Mouse (Mus musculus) limb, embryonic 15.5 days (tissue): ENCODE data around the gene Creld2. TPM values are rescaled to one million over a fixed set of nuclear protein-coding genes. Genes with fewer than 3 reads are reported as not detected.

Source experiments
- ATAC-seq: fragments of 200-750 bp; cut with Nextera tagmentation; 2 replicates; pipeline ENCODE4 v1.8.0; 2017; ENCODE audit warnings: low read depth, moderate TSS enrichment; ENCODE audit not compliant: insufficient number of reproducible peaks, low FRiP score, low TSS enrichment
- H3K27ac ChIP-seq: fragments of 300-500 bp; sonication (generic); 2 replicates; pipeline ENCODE4 v1.5.1; 2015; ENCODE audit warnings: moderate library complexity, mild to moderate bottlenecking, inconsistent platforms
- H3K27me3 ChIP-seq: fragments of 300-500 bp; sonication (generic); 2 replicates; pipeline ENCODE4 v1.6.1; 2015; ENCODE audit warnings: inconsistent platforms
- H3K36me3 ChIP-seq: fragments of 300-500 bp; sonication (generic); 2 replicates; pipeline ENCODE4 v1.6.1; 2015; ENCODE audit warnings: inconsistent platforms
- H3K4me1 ChIP-seq: fragments of 300-500 bp; sonication (generic); 2 replicates; pipeline ENCODE4 v1.6.1; 2015; ENCODE audit warnings: inconsistent platforms
- H3K4me2 ChIP-seq: fragments of 300-500 bp; sonication (generic); 2 replicates; pipeline ENCODE4 v1.6.1; 2015; ENCODE audit warnings: mild to moderate bottlenecking, inconsistent platforms
- H3K4me3 ChIP-seq: fragments of 300-500 bp; sonication (generic); 2 replicates; pipeline ENCODE4 v1.5.1; 2015; ENCODE audit warnings: mild to moderate bottlenecking, inconsistent platforms
- H3K9ac ChIP-seq: fragments of 300-500 bp; sonication (generic); 2 replicates; pipeline ENCODE4 v1.6.1; 2015; ENCODE audit warnings: inconsistent platforms
- H3K9me3 ChIP-seq: fragments of 300-500 bp; sonication (generic); 2 replicates; pipeline ENCODE4 v1.6.1; 2016; ENCODE audit warnings: inconsistent platforms
- WGBS: fragments of 180-500 bp; shearing (Covaris S2); methylation state at CpG from one replicate; pipeline ENCODE4 v1.1.7; 2015; 5-methylcytosine and 5-hydroxymethylcytosine counted together
- polyA plus RNA-seq: library from polyadenylated mRNA; unstranded; fragments of >200 nt; fragmentation: Nextera tagmentation; extraction: Ambion mirVana; gene quantifications from 2 replicates; pipeline ENCODE4 v1.2.1, GENCODE M21; 2015

Creld2 gene
- polyA plus RNA-seq, 1 experiment from 2014 or later = 99.0 TPM

GRCm38 (mm10) chr15:88814411-88815047 lies 4.9 kb upstream of the Creld2 start:
- Histone ChIP-seq H3K36me3 (peaks cover 50% of the 10 kb centered on the region), H3K4me1 (peaks cover 4% of the 10 kb centered on the region; the same call in 1 of the 2 replicates), H3K27ac (no peak overlapping the region), H3K9ac (no peak overlapping the region), H3K4me2 (no peak overlapping the region), H3K9me3 (no peaks in the 10 kb centered on the region), H3K27me3 (no peaks in the 10 kb centered on the region), H3K4me3 (no peak overlapping the region)
- WGBS = 94% methylated on average over 11 of the region's 11 CpGs
- no peak for ATAC-seq

GRCm38 (mm10) chr15:88815196-88815700 lies 4.2 kb upstream of the Creld2 start:
- Histone ChIP-seq H3K4me2 (no peak overlapping the region), H3K9ac (no peak overlapping the region), H3K4me1 (peaks cover 7% of the 10 kb centered on the region), H3K4me3 (no peak overlapping the region), H3K27ac (no peak overlapping the region), H3K36me3 (peaks cover 47% of the 10 kb centered on the region), H3K27me3 (no peaks in the 10 kb centered on the region), H3K9me3 (no peaks in the 10 kb centered on the region)
- no peak for ATAC-seq
- 87% methylated on average over 6 of the region's 6 CpGs for WGBS

GRCm38 (mm10) chr15:88819906-88820303 lies 459 bp downstream of the Creld2 start:
- Histone ChIP-seq H3K9me3 (no peaks in the 10 kb centered on the region), H3K4me3 (peak overlapping the region; percentile 89), H3K4me1 (peaks cover 20% of the 10 kb centered on the region), H3K27ac (no peak overlapping the region), H3K4me2 (peak overlapping the region; percentile 87), H3K27me3 (no peaks in the 10 kb centered on the region), H3K9ac (peak overlapping the region; percentile 76), H3K36me3 (peaks cover 52% of the 10 kb centered on the region)
- no peak for ATAC-seq
- under 1% methylated on average over 23 of the region's 23 CpGs for WGBS

- peaks cover 51% of the 10 kb centered on the region for H3K36me3 ChIP-seq
- H3K4me3 ChIP-seq = no peak overlapping the region
- no peak overlapping the region for H3K27ac ChIP-seq
- H3K4me2 ChIP-seq = no peak overlapping the region
- H3K9ac ChIP-seq = no peak overlapping the region
- peaks cover 20% of the 10 kb centered on the region for H3K4me1 ChIP-seq
- no peaks in the 10 kb centered on the region for H3K27me3 ChIP-seq
- no peaks in the 10 kb centered on the region for H3K9me3 ChIP-seq
- ATAC-seq = no peak
- WGBS = 82% methylated on average over 7 of the region's 7 CpGs
Measured at GRCm38 (mm10) chr15:88821403-88821802, 2.0 kb downstream of the Creld2 start.

- Histone ChIP-seq H3K4me3 (no peak overlapping the region), H3K27ac (no peak overlapping the region), H3K9ac (no peak overlapping the region), H3K4me2 (no peak overlapping the region), H3K27me3 (no peaks in the 10 kb centered on the region), H3K9me3 (no peaks in the 10 kb centered on the region), H3K36me3 (peaks cover 50% of the 10 kb centered on the region), H3K4me1 (peaks cover 20% of the 10 kb centered on the region)
- no peak for ATAC-seq
- WGBS = 91% methylated on average over 7 of the region's 7 CpGs
Measured at GRCm38 (mm10) chr15:88822513-88822912, 3.1 kb downstream of the Creld2 start.

GRCm38 (mm10) chr15:88823376-88823775 lies 3.9 kb downstream of the Creld2 start:
- H3K9ac ChIP-seq = no peak overlapping the region
- H3K4me2 ChIP-seq = no peak overlapping the region
- H3K36me3 ChIP-seq = peaks cover 50% of the 10 kb centered on the region
- H3K4me3 ChIP-seq = no peak overlapping the region
- no peaks in the 10 kb centered on the region for H3K27me3 ChIP-seq
- no peak for ATAC-seq
- H3K27ac ChIP-seq = no peak overlapping the region
- 93% methylated on average over 5 of the region's 5 CpGs for WGBS
- peaks cover 18% of the 10 kb centered on the region for H3K4me1 ChIP-seq
- H3K9me3 ChIP-seq = no peaks in the 10 kb centered on the region

- Histone ChIP-seq H3K4me3 (no peak overlapping the region), H3K9me3 (no peaks in the 10 kb centered on the region), H3K27ac (no peak overlapping the region), H3K9ac (no peak overlapping the region), H3K36me3 (peaks cover 37% of the 10 kb centered on the region), H3K4me1 (peaks cover 15% of the 10 kb centered on the region), H3K27me3 (no peaks in the 10 kb centered on the region), H3K4me2 (no peak overlapping the region)
- ATAC-seq = no peak
- WGBS = 89% methylated on average over 6 of the region's 6 CpGs
Measured at GRCm38 (mm10) chr15:88827466-88827865, 8.0 kb downstream of the Creld2 start.

GRCm38 (mm10) chr15:88827991-88828799 lies 8.7 kb downstream of the Creld2 start:
- WGBS = 25% methylated on average over 9 of the region's 9 CpGs
- H3K4me2 ChIP-seq = no peak overlapping the region
- H3K9ac ChIP-seq = no peak overlapping the region
- no peak overlapping the region for H3K4me3 ChIP-seq
- H3K4me1 ChIP-seq = peaks cover 15% of the 10 kb centered on the region
- no peak overlapping the region for H3K27ac ChIP-seq
- no peaks in the 10 kb centered on the region for H3K9me3 ChIP-seq
- no peak for ATAC-seq
- no peaks in the 10 kb centered on the region for H3K27me3 ChIP-seq
- peaks cover 30% of the 10 kb centered on the region for H3K36me3 ChIP-seq

- no peak overlapping the region for H3K9ac ChIP-seq
- H3K27ac ChIP-seq = peak overlapping the region; percentile 38; the same call in 1 of the 2 replicates
- no peaks in the 10 kb centered on the region for H3K27me3 ChIP-seq
- H3K9me3 ChIP-seq = no peaks in the 10 kb centered on the region
- peak; percentile 55; the same call in 1 of the 2 replicates for ATAC-seq
- no peak overlapping the region for H3K4me3 ChIP-seq
- H3K36me3 ChIP-seq = peaks cover 23% of the 10 kb centered on the region
- peaks cover 15% of the 10 kb centered on the region for H3K4me1 ChIP-seq
- 53% methylated on average over 17 of the region's 17 CpGs for WGBS
- H3K4me2 ChIP-seq = no peak overlapping the region
Measured at GRCm38 (mm10) chr15:88828800-88829705, 9.6 kb downstream of the Creld2 start.

- Histone ChIP-seq H3K27me3 (no peaks in the 10 kb centered on the region), H3K4me3 (no peak overlapping the region), H3K9ac (no peak overlapping the region), H3K4me2 (no peak overlapping the region), H3K27ac (peak overlapping the region; percentile 38; the same call in 1 of the 2 replicates), H3K36me3 (peaks cover 14% of the 10 kb centered on the region), H3K4me1 (peaks cover 15% of the 10 kb centered on the region), H3K9me3 (no peaks in the 10 kb centered on the region)
- ATAC-seq = no peak
- WGBS = 67% methylated on average over 6 of the region's 6 CpGs
Measured at GRCm38 (mm10) chr15:88829791-88830440, 10.5 kb downstream of the Creld2 start.

- Histone ChIP-seq H3K27ac (no peak overlapping the region), H3K4me3 (no peak overlapping the region), H3K4me1 (peaks cover 15% of the 10 kb centered on the region), H3K36me3 (peaks cover 6% of the 10 kb centered on the region), H3K27me3 (no peaks in the 10 kb centered on the region), H3K4me2 (no peak overlapping the region), H3K9ac (no peak overlapping the region), H3K9me3 (no peaks in the 10 kb centered on the region)
- no peak for ATAC-seq
- WGBS = 80% methylated on average over 5 of the region's 5 CpGs
Measured at GRCm38 (mm10) chr15:88830696-88831095, 11.2 kb downstream of the Creld2 start.
